15 mouse cellular contexts compared by ENCODE assay signal in genomic region chr7:123046473-123047091, GRCm38 (mm10).
DNase-seq lines count a peak whose midpoint lies in the region; ATAC-seq and TF ChIP-seq lines count a peak whose summit lies in the region.
"Had no signal": no experiment of that assay in that cellular context is flagged by ENCODE, and none has a peak within 500 bp of the region (broad histone marks: within the 10 kb centered on the region; RNA-seq: fewer than 3 reads in every experiment).

No protein-coding gene starts in this region.

- intact Hi-C loops in gastrocnemius, postnatal 14 days (cut with DNase I; ENCODE audit: low total_unique reads), result no loop called here

- H3K9ac ChIP-seq in heart, embryonic 12.5 days, result peak overlapping the region; percentile 16; the same call in 1 of the 2 replicates
- H3K9ac ChIP-seq in lung, postnatal 0 days (replicated peaks; ENCODE audit: low read depth), result no peak overlapping the region
- no peak overlapping the region for H3K9ac ChIP-seq in forebrain, embryonic 16.5 days (replicated peaks; ENCODE audit: low read depth, low read length)
- H3K9ac ChIP-seq: forebrain, embryonic 13.5 days; limb, embryonic 13.5 days had no signal

- no peak for TF ChIP-seq CTCF in lung, postnatal 0 days (IDR thresholded peaks at IDR 0.05)

- peaks cover 11% of the 10 kb centered on the region; the same call in 1 of the 2 replicates for H3K9me3 ChIP-seq in heart, embryonic 12.5 days (replicated peaks)
- H3K9me3 ChIP-seq in lung, postnatal 0 days (ENCODE audit: low read length), result no peaks in the 10 kb centered on the region
- no peaks in the 10 kb centered on the region for H3K9me3 ChIP-seq in forebrain, embryonic 16.5 days (ENCODE audit: control insufficient read depth, low read length)
- H3K9me3 ChIP-seq: G1E had no signal

- peak; percentile 84 for TF ChIP-seq EP300 in lung, postnatal 0 days (IDR thresholded peaks at IDR 0.05)

- WGBS in heart, embryonic 12.5 days, result 15% methylated on average over 13 of the region's 13 CpGs
- WGBS in lung, postnatal 0 days, result 42% methylated on average over 13 of the region's 13 CpGs
- 75% methylated on average over 13 of the region's 13 CpGs for WGBS in forebrain, embryonic 16.5 days

- H3K36me3 ChIP-seq in heart, embryonic 12.5 days, result no peaks in the 10 kb centered on the region
- H3K36me3 ChIP-seq in lung, postnatal 0 days (ENCODE audit: insufficient read depth, low read length), result no peaks in the 10 kb centered on the region
- H3K36me3 ChIP-seq in forebrain, embryonic 16.5 days (ENCODE audit: control insufficient read depth, insufficient read depth), result no peaks in the 10 kb centered on the region
- H3K36me3 ChIP-seq: G1E; limb, embryonic 13.5 days had no signal

- peak; percentile 27 for DNase-seq in adrenal gland, adult 2 months
- no peak for DNase-seq in adrenal gland, postnatal 4 days (ENCODE audit: low spot score in 2 of 2)
- peak; percentile 65 for DNase-seq in Muller cell, postnatal 12 days (ENCODE audit: inconsistent ontology term)
- DNase-seq in lung, postnatal 0 days (ENCODE audit: low spot score), result peak; percentile 62
- no peak for DNase-seq in gastrocnemius, postnatal 14 days
- DNase-seq: cerebellum, adult 11-12 months; gastrocnemius, postnatal 36 days; kidney, adult 11 months; spleen, adult 18-20 months had no signal

- peaks cover 22% of the 10 kb centered on the region for H3K4me1 ChIP-seq in heart, embryonic 12.5 days (replicated peaks)
- H3K4me1 ChIP-seq in lung, postnatal 0 days (ENCODE audit: insufficient read depth, low read depth, low read length), result no peaks in the 10 kb centered on the region
- H3K4me1 ChIP-seq in forebrain, embryonic 16.5 days (replicated peaks; ENCODE audit: control insufficient read depth, insufficient read depth, low read length), result no peaks in the 10 kb centered on the region
- H3K4me1 ChIP-seq: forebrain, embryonic 13.5 days had no signal

- H3K27me3 ChIP-seq in heart, embryonic 12.5 days (replicated peaks), result peaks cover 32% of the 10 kb centered on the region; the same call in 1 of the 2 replicates
- H3K27me3 ChIP-seq in lung, postnatal 0 days (replicated peaks; ENCODE audit: insufficient read depth, low read length), result no peaks in the 10 kb centered on the region
- no peaks in the 10 kb centered on the region for H3K27me3 ChIP-seq in forebrain, embryonic 16.5 days (replicated peaks; ENCODE audit: control insufficient read depth, insufficient read depth, low read length)
- H3K27me3 ChIP-seq: forebrain, embryonic 13.5 days; limb, embryonic 13.5 days had no signal

- H3K4me3 ChIP-seq in heart, embryonic 12.5 days, result peak overlapping the region; percentile 25
- H3K4me3 ChIP-seq in lung, postnatal 0 days (ENCODE audit: low read depth, low read length), result no peak overlapping the region
- H3K4me3 ChIP-seq in forebrain, embryonic 16.5 days (replicated peaks; ENCODE audit: low read length), result no peak overlapping the region
- H3K4me3 ChIP-seq: forebrain, embryonic 13.5 days; limb, embryonic 13.5 days had no signal

- peak overlapping the region; percentile 81 for H3K27ac ChIP-seq in heart, embryonic 12.5 days (ENCODE audit: poor library complexity, severe bottlenecking)
- H3K27ac ChIP-seq in lung, postnatal 0 days (ENCODE audit: low read length), result 0 out of 2 replicates have a peak overlapping the region, but pooled peaks have one; percentile 9
- no peak overlapping the region for H3K27ac ChIP-seq in forebrain, embryonic 16.5 days (ENCODE audit: low read length)
- H3K27ac ChIP-seq: forebrain, embryonic 13.5 days; limb, embryonic 13.5 days had no signal

- peak overlapping the region; percentile 60 for H3K4me2 ChIP-seq in heart, embryonic 12.5 days
- H3K4me2 ChIP-seq in lung, postnatal 0 days (replicated peaks; ENCODE audit: low read depth, low read length), result peak overlapping the region; percentile 29; the same call in 1 of the 2 replicates
- no peak overlapping the region for H3K4me2 ChIP-seq in forebrain, embryonic 16.5 days (ENCODE audit: low read length)
- H3K4me2 ChIP-seq: forebrain, embryonic 13.5 days; limb, embryonic 13.5 days had no signal

- peak; percentile 84 for ATAC-seq in heart, embryonic 12.5 days (ENCODE audit: insufficient number of reproducible peaks, low FRiP score)
- ATAC-seq in lung, postnatal 0 days, result peak; percentile 73
- no peak for ATAC-seq in forebrain, embryonic 16.5 days
- no peak for ATAC-seq in frontal cortex, adult (ENCODE audit: low TSS enrichment)
- ATAC-seq: forebrain, embryonic 13.5 days had no signal

Comparison
In these comparisons a context has a peak if more than half of its experiments do, and no peak if none do; other contexts are left out.
1. DNase-seq: peak in adrenal gland, adult 2 months (single experiment), Muller cell, postnatal 12 days (single experiment) and lung, postnatal 0 days (single experiment); none in adrenal gland, postnatal 4 days (0 of 2) and gastrocnemius, postnatal 14 days (single experiment).
2. ATAC-seq: peak in heart, embryonic 12.5 days (single experiment) and lung, postnatal 0 days (single experiment); none in forebrain, embryonic 16.5 days (single experiment) and frontal cortex, adult (single experiment).